ENCODE assay signal across 8 mouse cellular contexts in genomic region chr8:88297976-88298732, GRCm38 (mm10). TPM values are rescaled to one million over a fixed set of nuclear protein-coding genes. Genes with fewer than 3 reads are reported as not detected.
A peak's percentile ranks its signal among the peaks of the same experiment; 100 is the strongest.
DNase-seq lines count a peak whose midpoint lies in the region.

No protein-coding gene starts in this region.

- intact Hi-C loops in left cerebral cortex, postnatal 10 days (cut with DNase I), result no loop called here

- peak; percentile 51 to 58 for DNase-seq in spleen, postnatal 36 days (ENCODE audit: low spot score in 2 of 2)
- no peak for DNase-seq in spleen, postnatal 14 days (ENCODE audit: low spot score in 2 of 2)
- peak; percentile 47 for DNase-seq in cerebellum, adult 8-10 months
- DNase-seq in heart, postnatal 4 days, result peak; percentile 41
- peak; percentile 74 for DNase-seq in lung, postnatal 36 days
- no peak for DNase-seq in layer of hippocampus, postnatal 14 days (ENCODE audit: low spot score in 2 of 2)
- DNase-seq in left cerebral cortex, postnatal 10 days (ENCODE audit: extremely low spot score in 1 of 2, low spot score in 2 of 2), result no peak
- DNase-seq in T-cell, adult 2 months (ENCODE audit: low spot score), result no peak

RNA-seq across cellular contexts. Expression of gene Adcy7, which starts 26.0 kb away (rescaled TPM):
- total RNA-seq in heart, postnatal 4 days (2021), result 1 to 10 TPM; 4.0 to 5.4 TPM
- 1 to 10 TPM; 3.5 to 3.6 TPM for total RNA-seq in layer of hippocampus, postnatal 14 days (2021)
- total RNA-seq in left cerebral cortex, postnatal 10 days (2021), result 10 to 100 TPM in 1 of 2 experiments, 1 to 10 TPM in 1; 9.4 to 10.3 TPM

Comparison
In these comparisons a context has a peak if more than half of its experiments do, and no peak if none do; other contexts are left out.
1. DNase-seq: peak in spleen, postnatal 36 days (2 of 2), cerebellum, adult 8-10 months (single experiment), heart, postnatal 4 days (single experiment) and lung, postnatal 36 days (single experiment); none in spleen, postnatal 14 days (0 of 2), layer of hippocampus, postnatal 14 days (0 of 2), left cerebral cortex, postnatal 10 days (0 of 2) and T-cell, adult 2 months (single experiment).